Mouse (Mus musculus) intestine, postnatal 0 days (tissue): ENCODE results near the gene Zfp668. TPM values are rescaled to one million over a fixed set of nuclear protein-coding genes. Genes with fewer than 3 reads are reported as not detected.

ENCODE experiments used
- ATAC-seq: fragments of 200-750 bp; cut with Nextera tagmentation; 2 replicates; pipeline ENCODE4 v1.8.0; 2017; ENCODE audit warnings: mild to moderate bottlenecking, moderate TSS enrichment, moderate library complexity
- H3K27ac ChIP-seq: fragments of 300-500 bp; sonication (generic); 2 replicates; pipeline ENCODE4 v1.5.1; 2014; ENCODE audit warnings: mild to moderate bottlenecking, low read depth, low read length, moderate library complexity
- H3K27me3 ChIP-seq: fragments of 300-500 bp; sonication (generic); replicated peaks from 2 replicates; pipeline ENCODE4 v1.6.1; 2014; ENCODE audit warnings: low read length, mixed read lengths; ENCODE audit not compliant: control insufficient read depth, insufficient read depth
- H3K36me3 ChIP-seq: fragments of 300-500 bp; sonication (generic); 2 replicates; pipeline ENCODE4 v1.6.1; 2014; ENCODE audit warnings: mild to moderate bottlenecking, moderate library complexity; ENCODE audit not compliant: control insufficient read depth, insufficient read depth
- H3K4me1 ChIP-seq: fragments of 300-500 bp; sonication (generic); replicated peaks from 2 replicates; pipeline ENCODE4 v1.6.1; 2014; ENCODE audit warnings: antibody characterized with exemption, low read length, mixed read lengths; ENCODE audit not compliant: control insufficient read depth, insufficient read depth
- H3K4me2 ChIP-seq: fragments of 300-500 bp; sonication (generic); replicated peaks from 2 replicates; pipeline ENCODE4 v1.6.1; 2014; ENCODE audit warnings: low read depth, mild to moderate bottlenecking, moderate library complexity
- H3K4me3 ChIP-seq: fragments of 300-500 bp; sonication (generic); 2 replicates; pipeline ENCODE4 v1.5.1; 2014; ENCODE audit warnings: low read depth, low read length
- H3K9ac ChIP-seq: fragments of 300-500 bp; sonication (generic); 2 replicates; pipeline ENCODE4 v1.6.1; 2014; ENCODE audit warnings: mild to moderate bottlenecking, low read depth, low read length
- H3K9me3 ChIP-seq: fragments of 300-500 bp; sonication (generic); 2 replicates; pipeline ENCODE4 v1.6.1; 2016; ENCODE audit warnings: mixed run types; ENCODE audit not compliant: control insufficient read depth
- CTCF ChIP-seq: sonication (generic); IDR thresholded peaks from 2 replicates; pipeline ENCODE4 v1.5.1; 2016; ENCODE audit warnings: low read depth, mild to moderate bottlenecking, control low read depth, antibody characterized with exemption, moderate library complexity
- WGBS: fragments of 180-500 bp; shearing (Covaris S2); extraction: QIAGEN DNeasy Blood & Tissue Kit; methylation state at CpG from one replicate; pipeline ENCODE4 v1.1.7; 2014; 5-methylcytosine and 5-hydroxymethylcytosine counted together
- polyA plus RNA-seq: library from polyadenylated mRNA; unstranded; fragments of >200 nt; fragmentation: Nextera tagmentation; extraction: Ambion mirVana; gene quantifications from 2 replicates; pipeline ENCODE4 v1.2.1, GENCODE M21; 2015

The Zfp668 gene
- 5.4 and 6.1 TPM in 2 replicates for polyA plus RNA-seq

GRCm38 (mm10) chr7:127876467-127877348 lies at the start of gene Zfp668:
TSS of gene Zfp668 (minus strand) at chr7:127876828.
- Histone ChIP-seq H3K4me2 (peak within 1 kb of the TSS; percentile 91), H3K9me3 (no peaks in the 10 kb centered on the region), H3K27ac (peak within 1 kb of the TSS; percentile 92), H3K9ac (peak within 1 kb of the TSS; percentile 89), H3K27me3 (no peaks in the 10 kb centered on the region), H3K4me1 (peaks cover 7% of the 10 kb centered on the region; the same call in 1 of the 2 replicates), H3K36me3 (peaks cover 35% of the 10 kb centered on the region), H3K4me3 (peak within 1 kb of the TSS; percentile 98)
- TF ChIP-seq CTCF = no peak
- ATAC-seq = peak; percentile 73
- WGBS = under 1% methylated on average over 60 of the region's 60 CpGs

DNA sequence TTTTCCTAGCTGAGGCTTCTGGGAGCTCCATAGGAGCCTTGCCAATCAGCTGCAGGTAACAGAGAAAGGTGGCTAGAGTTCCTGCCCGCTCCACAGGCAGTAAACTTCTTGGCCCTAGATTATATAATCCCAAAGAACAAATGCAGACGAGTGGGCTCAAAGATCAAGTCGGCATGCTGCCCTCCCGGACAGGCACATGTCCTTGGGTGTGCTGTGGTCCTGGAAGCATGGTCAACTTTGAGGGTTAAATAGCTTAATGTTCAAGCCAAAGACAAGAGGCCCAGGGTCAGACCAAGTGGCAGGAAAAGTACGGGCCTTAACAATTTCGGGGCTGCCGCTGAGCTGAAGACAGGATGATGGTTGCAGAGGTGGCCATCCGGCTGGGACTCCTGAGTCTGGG lies 49.4 kb upstream of the Zfp668 start:
- no peaks in the 10 kb centered on the region for H3K27me3 ChIP-seq
- 0 out of 2 replicates have a peak overlapping the region, but pooled peaks have one; percentile 31 for H3K9ac ChIP-seq
- 57% methylated on average over 8 of the region's 8 CpGs for WGBS
- no peaks in the 10 kb centered on the region for H3K9me3 ChIP-seq
- peak overlapping the region; percentile 84 for H3K27ac ChIP-seq
- no peak overlapping the region for H3K4me2 ChIP-seq
- H3K4me3 ChIP-seq = no peak overlapping the region
- H3K36me3 ChIP-seq = peaks cover 10% of the 10 kb centered on the region; the same call in 1 of the 2 replicates
- peaks cover 7% of the 10 kb centered on the region; the same call in 1 of the 2 replicates for H3K4me1 ChIP-seq
- ATAC-seq = no peak
- TF ChIP-seq CTCF = no peak

- peak; percentile 70 for ATAC-seq
- peak overlapping the region; percentile 84 for H3K27ac ChIP-seq
- no peak for TF ChIP-seq CTCF
- H3K4me1 ChIP-seq = 0 out of 2 replicates have a peak, but pooled peaks cover 7% of the 10 kb centered on the region
- H3K27me3 ChIP-seq = no peaks in the 10 kb centered on the region
- H3K4me3 ChIP-seq = no peak overlapping the region
- 0 out of 2 replicates have a peak overlapping the region, but pooled peaks have one; percentile 31 for H3K9ac ChIP-seq
- peaks cover 12% of the 10 kb centered on the region; the same call in 1 of the 2 replicates for H3K36me3 ChIP-seq
- H3K9me3 ChIP-seq = no peaks in the 10 kb centered on the region
- 32% methylated on average over 5 of the region's 5 CpGs for WGBS
- H3K4me2 ChIP-seq = no peak overlapping the region
Observed at GRCm38 (mm10) chr7:127925252-127925651, 48.6 kb upstream of the Zfp668 start.

- H3K9ac ChIP-seq = no peak overlapping the region
Observed at GRCm38 (mm10) chr7:127923714-127924113, 47.1 kb upstream of the Zfp668 start.

DNA sequence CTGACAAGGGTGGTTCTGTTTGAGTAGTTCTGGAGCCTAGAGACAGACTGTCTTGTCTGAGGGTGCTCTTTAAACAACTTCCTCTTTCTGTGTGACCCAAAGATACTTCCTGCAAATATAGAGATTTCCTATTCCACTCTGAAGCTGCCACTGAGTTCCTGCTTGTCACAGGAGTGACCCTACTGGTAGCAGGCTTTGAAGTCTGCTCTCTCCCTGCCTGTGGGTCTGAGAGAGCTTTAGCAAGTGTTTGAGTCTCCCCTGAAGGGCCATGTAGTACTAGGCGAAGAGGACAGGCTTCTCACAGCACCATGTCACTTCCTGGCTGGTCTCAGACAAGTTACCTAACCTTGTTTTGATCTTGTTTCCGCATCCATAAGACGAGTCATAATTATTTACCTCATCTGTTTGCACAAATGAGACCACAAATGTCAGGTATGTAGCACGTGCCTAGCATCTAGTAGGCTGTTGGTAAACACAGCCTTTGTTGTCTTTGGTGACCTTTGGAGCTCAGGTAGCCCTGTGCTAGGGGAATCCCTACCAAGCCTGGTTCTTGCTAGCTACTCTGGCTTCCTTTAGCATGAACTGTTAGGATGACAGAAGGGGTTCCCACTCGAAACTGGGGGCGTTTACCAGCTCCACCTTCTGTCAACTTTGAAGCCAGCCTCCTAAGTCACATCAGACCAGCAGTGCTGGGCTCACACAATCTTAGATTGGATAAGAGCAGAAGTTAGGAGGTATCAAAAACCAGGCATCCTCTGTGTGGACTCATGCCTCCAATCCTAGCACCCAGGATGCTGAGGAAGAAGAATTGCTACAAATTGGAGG lies 46.0 kb upstream of the Zfp668 start:
- Histone ChIP-seq H3K4me2 (no peak overlapping the region), H3K9me3 (no peaks in the 10 kb centered on the region), H3K27ac (peak overlapping the region; percentile 73; the same call in 1 of the 2 replicates), H3K4me1 (0 out of 2 replicates have a peak, but pooled peaks cover 7% of the 10 kb centered on the region), H3K4me3 (no peak overlapping the region), H3K9ac (no peak overlapping the region), H3K27me3 (no peaks in the 10 kb centered on the region), H3K36me3 (peaks cover 14% of the 10 kb centered on the region; the same call in 1 of the 2 replicates)
- 47% methylated on average over 6 of the region's 6 CpGs for WGBS
- TF ChIP-seq CTCF = no peak
- no peak for ATAC-seq

More at GRCm38 (mm10) chr7:127923714-127924113, 47.1 kb upstream of the Zfp668 start:
- Histone ChIP-seq H3K4me1 (0 out of 2 replicates have a peak, but pooled peaks cover 7% of the 10 kb centered on the region), H3K36me3 (peaks cover 14% of the 10 kb centered on the region; the same call in 1 of the 2 replicates), H3K4me2 (no peak overlapping the region), H3K4me3 (no peak overlapping the region), H3K27ac (no peak overlapping the region), H3K27me3 (no peaks in the 10 kb centered on the region), H3K9me3 (no peaks in the 10 kb centered on the region)
- no peak for ATAC-seq
- WGBS = 69% methylated on average over 5 of the region's 5 CpGs
- TF ChIP-seq CTCF = no peak
